Mouse (Mus musculus) MEL (cell line): ENCODE data around the gene Per3. TPM values are rescaled to one million over a fixed set of nuclear protein-coding genes. Genes with fewer than 3 reads are reported as not detected.
"Not testable (repeated sequence)": the region's sequence is repeated elsewhere in the genome, so short reads cannot be mapped to it uniquely, and the experiment has no call there.

Experiments
- DNase-seq: peaks from one replicate; pipeline ENCODE4 v3.0.0; 2011; ENCODE audit warnings: low read depth, low spot score
- H3K27ac ChIP-seq: 2 replicates; pipeline ENCODE4 v1.5.1; 2012; ENCODE audit warnings: low read depth, mild to moderate bottlenecking, control low read depth, low read length, moderate library complexity; ENCODE audit not compliant: control insufficient read depth
- H3K27me3 ChIP-seq, 2 experiments: fragments of 150-350 bp in 1 of 2; sonication (generic) in 1 of 2; 2 replicates each; pipeline ENCODE4 v1.6.1; 2012; ENCODE audit warnings: low read length in 2 of 2, mild to moderate bottlenecking in 2 of 2, improper control_type of control experiment in 1 of 2, moderate library complexity in 1 of 2; ENCODE audit not compliant: insufficient read depth in 2 of 2, control insufficient read depth in 1 of 2
- H3K36me3 ChIP-seq, 2 experiments: 2 replicates each; pipeline ENCODE4 v1.6.1; 2012 to 2014; ENCODE audit warnings: low read length in 2 of 2, improper control_type of control experiment in 1 of 2, inconsistent platforms in 1 of 2, mild to moderate bottlenecking in 1 of 2; ENCODE audit not compliant: insufficient read depth in 2 of 2, control insufficient read depth in 1 of 2
- H3K4me1 ChIP-seq, 2 experiments: fragments of 150-350 bp in 1 of 2; sonication (generic) in 1 of 2; 2 replicates each; pipeline ENCODE4 v1.6.1; 2012; ENCODE audit warnings: low read length in 2 of 2, improper control_type of control experiment in 1 of 2, mild to moderate bottlenecking in 1 of 2; ENCODE audit not compliant: insufficient read depth in 2 of 2, control insufficient read depth in 1 of 2
- H3K4me3 ChIP-seq, 2 experiments: fragments of 150-350 bp in 1 of 2; sonication (generic) in 1 of 2; 2 replicates each; pipeline ENCODE4 v1.5.1; 2012; ENCODE audit warnings: low read depth in 2 of 2, low read length in 2 of 2, mild to moderate bottlenecking in 2 of 2, moderate library complexity in 2 of 2, control low read depth in 1 of 2, improper control_type of control experiment in 1 of 2; ENCODE audit not compliant: control insufficient read depth in 1 of 2, insufficient read depth in 1 of 2
- H3K79me2 ChIP-seq: 2 replicates; pipeline ENCODE4 v1.6.1; 2012; ENCODE audit warnings: mild to moderate bottlenecking, low read length, moderate library complexity; ENCODE audit not compliant: control insufficient read depth, poor library complexity, insufficient read depth
- H3K9ac ChIP-seq: 2 replicates; pipeline ENCODE4 v1.6.1; 2012; ENCODE audit warnings: low read depth, mild to moderate bottlenecking, control low read depth, low read length, moderate library complexity; ENCODE audit not compliant: control insufficient read depth, poor library complexity, severe bottlenecking
- H3K9me3 ChIP-seq: fragments of 150-350 bp; sonication (generic); replicated peaks from 2 replicates; pipeline ENCODE4 v1.6.1; 2012; ENCODE audit warnings: mild to moderate bottlenecking, low read length, improper control_type of control experiment, moderate library complexity; ENCODE audit not compliant: insufficient read depth
- BHLHE40 ChIP-seq: IDR thresholded peaks from 2 replicates; pipeline ENCODE4 v1.6.1; 2012; ENCODE audit warnings: low read depth, mild to moderate bottlenecking, inconsistent platforms, low read length, improper control_type of control experiment, borderline replicate concordance
- CHD2 ChIP-seq: IDR thresholded peaks from 2 replicates; pipeline ENCODE4 v1.6.1; 2011; ENCODE audit warnings: low read length, improper control_type of control experiment
- CTCF ChIP-seq, 3 experiments: IDR thresholded peaks in 2 of 3; conservative IDR thresholded peaks in 1 of 3; 2 replicates each; pipeline ENCODE4 v1.5.1; 2011 to 2012; ENCODE audit warnings: low read length in 3 of 3, low read depth in 2 of 3, mild to moderate bottlenecking in 2 of 3, improper control_type of control experiment in 1 of 3, inconsistent platforms in 1 of 3, mixed read lengths in 1 of 3, moderate library complexity in 1 of 3; ENCODE audit not compliant: control insufficient read depth in 1 of 3, insufficient read depth in 1 of 3, poor library complexity in 1 of 3, severe bottlenecking in 1 of 3
- E2F4 ChIP-seq: IDR thresholded peaks from 2 replicates; pipeline ENCODE4 v1.6.1; 2011; ENCODE audit warnings: low read depth, low read length, improper control_type of control experiment, borderline replicate concordance
- ELF1 ChIP-seq: IDR thresholded peaks from 2 replicates; pipeline ENCODE4 v1.6.1; 2014; ENCODE audit warnings: low read depth, mild to moderate bottlenecking, inconsistent platforms, low read length, improper control_type of control experiment, moderate library complexity
- EP300 ChIP-seq, 2 experiments: IDR thresholded peaks; 2 replicates each; pipeline ENCODE4 v1.6.1; 2011; ENCODE audit warnings: improper control_type of control experiment in 2 of 2, low read length in 2 of 2, low read depth in 1 of 2, mild to moderate bottlenecking in 1 of 2
- ETS1 ChIP-seq: IDR thresholded peaks from 2 replicates; pipeline ENCODE4 v1.6.1; 2012; ENCODE audit warnings: low read depth, mild to moderate bottlenecking, inconsistent platforms, low read length, improper control_type of control experiment, moderate library complexity
- MAFK ChIP-seq: IDR thresholded peaks from 2 replicates; pipeline ENCODE4 v1.6.1; 2011; ENCODE audit warnings: low read depth, mild to moderate bottlenecking, low read length, improper control_type of control experiment, borderline replicate concordance
- MAZ ChIP-seq: IDR thresholded peaks from 2 replicates; pipeline ENCODE4 v1.6.1; 2012; ENCODE audit warnings: low read depth, mild to moderate bottlenecking, inconsistent platforms, low read length, improper control_type of control experiment
- MXI1 ChIP-seq: IDR thresholded peaks from 2 replicates; pipeline ENCODE4 v1.6.1; 2011; ENCODE audit warnings: mild to moderate bottlenecking, low read depth, low read length, improper control_type of control experiment
- MYB ChIP-seq: IDR thresholded peaks from 2 replicates; pipeline ENCODE4 v1.6.1; 2011; ENCODE audit warnings: mild to moderate bottlenecking, low read depth, low read length, improper control_type of control experiment
- MYC ChIP-seq: IDR thresholded peaks from 2 replicates; pipeline ENCODE4 v1.6.1; 2011; ENCODE audit warnings: low read depth, mild to moderate bottlenecking, low read length, improper control_type of control experiment, moderate library complexity
- NRF1 ChIP-seq: IDR thresholded peaks from 2 replicates; pipeline ENCODE4 v1.6.1; 2014; ENCODE audit warnings: low read depth, mild to moderate bottlenecking, inconsistent platforms, low read length, improper control_type of control experiment, moderate library complexity; ENCODE audit not compliant: poor library complexity, insufficient read depth, severe bottlenecking
- SIN3A ChIP-seq: IDR thresholded peaks from 2 replicates; pipeline ENCODE4 v1.6.1; 2012; ENCODE audit warnings: low read length, improper control_type of control experiment, inconsistent platforms
- SMC3 ChIP-seq: IDR thresholded peaks from 2 replicates; pipeline ENCODE4 v1.6.1; 2011; ENCODE audit warnings: low read depth, low read length, improper control_type of control experiment
- TBP ChIP-seq: IDR thresholded peaks from 2 replicates; pipeline ENCODE4 v1.8.0; 2011; ENCODE audit warnings: low read depth, low read length, improper control_type of control experiment
- TCF12 ChIP-seq: IDR thresholded peaks from 2 replicates; pipeline ENCODE4 v1.6.1; 2014; ENCODE audit warnings: low read depth, mild to moderate bottlenecking, inconsistent platforms, low read length, improper control_type of control experiment, moderate library complexity
- UBTF ChIP-seq: IDR thresholded peaks from 2 replicates; pipeline ENCODE4 v1.6.1; 2012; ENCODE audit warnings: low read depth, mild to moderate bottlenecking, inconsistent platforms, low read length, improper control_type of control experiment, moderate library complexity, borderline replicate concordance; ENCODE audit not compliant: insufficient read depth
- ZC3H11A ChIP-seq: IDR thresholded peaks from 2 replicates; pipeline ENCODE4 v1.6.1; 2012; ENCODE audit warnings: low read depth, mild to moderate bottlenecking, inconsistent platforms, low read length, improper control_type of control experiment
- ZMIZ1 ChIP-seq: IDR thresholded peaks from 2 replicates; pipeline ENCODE4 v1.6.1; 2012; ENCODE audit warnings: low read depth, mild to moderate bottlenecking, inconsistent platforms, low read length, improper control_type of control experiment, moderate library complexity
- ZNF384 ChIP-seq: IDR thresholded peaks from 2 replicates; pipeline ENCODE4 v1.6.1; 2012; ENCODE audit warnings: low read depth, mild to moderate bottlenecking, inconsistent platforms, low read length, improper control_type of control experiment
- polyA plus RNA-seq, 2 experiments: library from polyadenylated mRNA; stranded (reverse) in 1 of 2; unstranded in 1 of 2; fragments of >175 nt in 1 of 2; fragments of >200 nt in 1 of 2; gene quantifications; 2 replicates each; pipeline versions ENCODE4 v1.2.1 to v1.2.4; 2012; ENCODE audit warnings: low replicate concordance in 2 of 2, low read depth in 1 of 2; ENCODE audit not compliant: insufficient read length in 2 of 2, insufficient read depth in 1 of 2, missing spikeins in 1 of 2
- total RNA-seq: library from RNA; depleted of rRNA; stranded (reverse); fragments of 300-350 nt; gene quantifications from 2 replicates; pipeline ENCODE4 v1.2.3, GENCODE M21; 2012

The Per3 gene
- total and polyA plus RNA-seq, 3 experiments, result 3.1 to 4.5 TPM; not detected in 1

DNA sequence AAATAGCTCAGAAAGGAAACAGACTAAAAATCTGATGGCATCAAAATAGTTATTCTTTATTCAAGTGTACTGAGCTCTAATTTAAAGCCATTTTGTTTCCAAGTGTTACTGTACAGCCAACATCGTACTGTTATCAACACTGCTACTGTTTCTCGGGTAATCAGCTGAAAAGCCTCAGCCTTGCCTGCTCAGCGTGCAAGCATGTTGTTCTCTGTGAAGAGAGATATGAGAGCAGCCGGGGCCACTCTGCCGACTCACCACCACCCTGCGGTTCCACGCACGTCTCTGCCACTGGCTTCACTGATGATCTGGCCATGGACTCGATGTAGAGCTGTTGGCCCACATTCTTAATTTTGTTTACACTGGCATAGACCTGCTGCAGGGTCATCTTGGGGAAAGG lies 20.3 kb downstream of the Per3 start (continued):
- no peak for TF ChIP-seq ELF1
- TF ChIP-seq ETS1, result peak; percentile 30; the same call in 1 of the 2 replicates
- 0 out of 4 replicates have a peak, but pooled peaks of 1 of the 2 experiments have one; percentile 12 for TF ChIP-seq EP300 (IDR thresholded peaks at IDR 0.05; ENCODE audit: low read depth in 1 of 2, low read length in 2 of 2)
- TF ChIP-seq CTCF (IDR thresholded peaks at IDR 0.05 in 2 of 3, conservative IDR thresholded peaks at IDR 0.05 in 1 of 3; ENCODE audit: control insufficient read depth in 1 of 3, insufficient read depth in 1 of 3, low read depth in 2 of 3, low read length in 3 of 3, poor library complexity in 1 of 3, severe bottlenecking in 1 of 3), result no peak
- TF ChIP-seq TCF12, result no peak
- TF ChIP-seq MAFK, result no peak
- no peak for TF ChIP-seq MXI1
- TF ChIP-seq SIN3A, result peak; percentile 45; the same call in 1 of the 2 replicates

DNA sequence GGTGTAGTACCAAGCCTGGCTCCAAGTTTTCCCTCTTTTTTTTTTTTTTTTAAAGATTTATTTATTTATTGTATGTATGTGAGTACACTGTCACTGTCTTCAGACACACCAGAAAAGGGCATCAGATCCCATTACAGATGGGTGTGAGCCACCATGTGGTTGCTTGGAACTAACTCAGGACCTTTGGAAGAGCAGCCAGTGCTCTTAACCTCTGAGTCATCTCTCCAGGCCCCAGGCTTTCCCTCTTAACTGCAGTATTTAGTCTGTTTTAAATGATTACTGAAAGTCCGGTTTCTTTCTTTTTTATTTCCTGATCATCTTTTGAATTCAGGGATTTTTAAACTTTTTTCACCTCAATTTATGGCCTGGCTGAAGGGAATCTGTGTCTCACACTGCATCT lies 27.1 kb downstream of the Per3 start:
- not testable (repeated sequence) for H3K36me3 ChIP-seq, H3K9ac ChIP-seq, H3K27ac ChIP-seq, H3K27me3 ChIP-seq, H3K4me1 ChIP-seq, DNase-seq, H3K9me3 ChIP-seq, H3K4me3 ChIP-seq, H3K79me2 ChIP-seq

DNA sequence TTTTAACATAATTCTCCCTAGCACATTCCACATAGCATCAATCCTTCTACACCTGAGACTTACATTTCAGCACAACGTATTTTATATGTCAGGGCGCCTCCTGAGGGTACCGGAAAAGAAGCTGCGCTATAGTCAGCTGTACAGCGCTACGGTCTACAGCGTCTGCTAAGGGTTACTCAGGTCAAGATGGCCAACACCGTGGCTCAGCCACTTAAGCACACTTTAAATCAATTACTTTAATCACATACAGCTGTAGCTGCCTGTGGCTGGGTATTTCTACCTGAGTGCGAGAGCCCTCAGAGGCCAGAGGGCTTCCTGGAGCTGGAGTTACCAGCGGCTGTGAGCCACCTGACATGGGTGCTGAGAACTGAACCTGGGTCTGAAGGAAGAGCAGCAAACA lies 28.5 kb downstream of the Per3 start:
- Histone ChIP-seq H3K9ac (no peak overlapping the region), H3K9me3 (no peaks in the 10 kb centered on the region), H3K36me3 (no peaks in the 10 kb centered on the region; a peak in 1 of 4 replicates), H3K27ac (no peak overlapping the region), H3K27me3 (no peaks in the 10 kb centered on the region), H3K4me3 (no peak overlapping the region), H3K79me2 (no peaks in the 10 kb centered on the region), H3K4me1 (no peaks in the 10 kb centered on the region)
- no peak for TF ChIP-seq ZNF384
- TF ChIP-seq ZMIZ1, result no peak
- TF ChIP-seq ZC3H11A, result no peak
- TF ChIP-seq CHD2, result no peak
- no peak for TF ChIP-seq E2F4
- TF ChIP-seq BHLHE40, result no peak
- TF ChIP-seq NRF1, result no peak
- TF ChIP-seq MYC, result no peak
- TF ChIP-seq MAZ, result no peak
- no peak for TF ChIP-seq TBP
- TF ChIP-seq SMC3, result no peak
- no peak for TF ChIP-seq UBTF
- no peak for TF ChIP-seq MYB
- no peak for DNase-seq
